Mouse (Mus musculus) liver, postnatal 0 days (tissue): Measurements from ENCODE around the gene Kifc3.

Experiments used
- CTCF ChIP-seq: sonication (generic); IDR thresholded peaks from 2 replicates; pipeline ENCODE4 v1.5.1; 2016; ENCODE audit warnings: antibody characterized with exemption, low read depth
- EP300 ChIP-seq: IDR thresholded peaks from 2 replicates; pipeline ENCODE4 v1.6.1; 2016; ENCODE audit warnings: antibody characterized with exemption, low read depth, mild to moderate bottlenecking

DNA sequence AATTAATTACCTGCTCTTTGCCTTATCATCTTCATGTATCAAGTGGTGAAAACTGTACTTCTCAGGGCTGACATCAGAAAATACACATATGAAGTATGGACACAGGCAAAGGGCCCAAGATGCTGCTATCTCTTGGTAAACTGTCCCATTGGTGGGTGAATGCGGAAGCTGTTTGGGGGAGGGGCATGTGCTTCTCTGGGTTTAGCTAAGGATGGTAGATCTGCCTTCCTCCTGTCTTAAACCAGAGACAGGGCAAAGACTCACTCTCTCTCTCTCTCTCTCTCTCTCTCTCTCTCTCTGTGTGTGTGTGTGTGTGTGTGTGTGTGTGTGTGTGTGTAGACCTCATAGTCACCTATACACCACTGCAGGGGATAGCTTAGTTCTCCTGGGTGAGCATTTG lies 61.6 kb downstream of the Kifc3 start:
- TF ChIP-seq CTCF (no peak), EP300 (no peak)
